Mouse (Mus musculus): Measurements from ENCODE around the gene Sap30. TPM values are rescaled to one million over a fixed set of nuclear protein-coding genes. Genes with fewer than 3 reads are reported as not detected.

The Sap30 gene
- total RNA-seq, 2 experiments from 2014 or later, result 19.7 to 24.9 TPM

DNA sequence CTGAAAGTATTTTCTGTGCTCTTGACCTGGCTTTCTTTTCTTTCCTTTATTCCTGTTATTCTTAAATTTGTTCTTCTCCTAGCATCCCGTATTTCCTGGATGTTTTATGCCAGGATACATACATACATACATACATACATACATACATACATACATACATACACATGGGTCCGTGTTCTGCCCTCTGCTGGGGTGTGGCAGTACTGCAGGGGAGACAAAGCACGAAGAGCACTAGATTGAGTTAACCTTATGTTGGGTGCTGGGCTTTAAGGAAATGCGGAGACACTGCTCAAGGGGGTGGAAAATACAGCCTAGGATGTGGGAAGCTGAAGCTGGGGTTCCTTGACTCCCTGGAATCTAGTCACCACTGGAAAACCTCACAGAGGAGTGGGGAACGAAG lies 16.0 kb upstream of the Sap30 start:
- peak; percentile 80 for ATAC-seq (replicated peaks; ENCODE audit: low FRiP score, poor library complexity, severe bottlenecking)

DNA sequence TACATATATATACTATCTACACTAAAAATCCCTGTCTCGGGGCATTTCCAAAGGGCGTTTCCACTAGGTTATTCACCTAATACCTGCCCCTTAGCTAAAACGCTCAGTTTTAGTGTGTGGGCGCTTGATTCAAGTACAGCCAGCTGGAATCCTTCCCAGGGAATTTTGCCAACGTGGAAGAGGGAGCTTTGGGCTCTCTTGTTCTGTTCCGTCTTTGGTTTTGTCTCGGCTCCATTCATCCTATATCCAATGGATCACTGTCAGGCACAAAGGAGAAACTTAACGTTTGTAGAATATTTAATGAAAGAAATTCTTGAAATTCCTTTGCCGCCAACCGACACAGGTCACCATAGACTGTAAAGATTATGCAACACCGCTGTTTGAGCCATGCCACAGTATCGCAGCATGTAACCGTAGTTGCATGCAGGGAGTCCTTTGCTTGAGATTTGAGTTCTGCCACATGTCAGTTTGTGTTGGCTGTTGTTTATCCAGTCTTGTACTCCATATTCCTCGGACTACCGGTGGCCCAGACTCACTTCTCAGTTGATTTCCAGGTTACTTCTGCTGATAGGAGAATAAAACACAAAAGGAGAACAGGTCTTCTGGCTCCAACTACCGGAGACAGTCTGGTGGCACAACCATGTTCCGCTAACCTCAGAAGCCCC lies 11.3 kb upstream of the Sap30 start:
- no peak for ATAC-seq (replicated peaks; ENCODE audit: low FRiP score, poor library complexity, severe bottlenecking)

DNA sequence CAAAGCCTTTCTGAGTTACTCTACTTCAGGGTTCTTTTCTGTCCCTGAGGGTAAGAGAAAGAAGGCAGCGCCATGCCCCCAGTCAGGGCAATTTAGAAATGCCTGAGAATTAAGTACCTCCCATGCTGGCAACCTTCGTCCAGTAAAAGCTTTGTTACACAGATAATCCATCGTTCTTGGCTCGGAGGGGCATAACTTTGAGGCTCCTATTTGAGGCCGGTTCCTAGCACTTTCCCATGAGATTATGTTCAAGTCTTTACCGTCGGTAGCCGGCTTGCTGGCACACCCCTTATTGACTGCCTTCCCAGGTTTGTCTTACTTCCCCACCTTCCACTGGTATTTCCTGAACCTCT lies 10.8 kb upstream of the Sap30 start:
- no peak for ATAC-seq (replicated peaks; ENCODE audit: low FRiP score, poor library complexity, severe bottlenecking)

DNA sequence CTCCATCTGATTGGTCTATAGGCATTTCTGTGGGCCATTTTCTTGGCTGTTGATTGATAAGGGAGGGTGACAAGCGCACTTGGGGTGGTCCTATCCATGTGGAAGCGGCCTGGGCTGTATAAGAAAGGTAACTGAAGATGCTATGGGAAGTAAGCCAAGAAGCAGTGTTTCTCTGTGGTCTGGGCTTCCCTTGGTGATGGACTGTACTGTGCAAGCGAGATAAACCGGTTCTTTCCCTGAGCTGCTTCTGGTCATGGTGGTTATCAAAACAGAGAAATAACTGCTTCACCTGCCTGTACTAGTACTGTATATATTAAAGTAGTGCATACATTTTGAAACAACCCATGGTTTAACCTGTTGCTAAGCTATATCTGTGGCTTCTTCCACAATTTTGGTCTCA lies 4.2 kb upstream of the Sap30 start:
- ATAC-seq (replicated peaks; ENCODE audit: low FRiP score, poor library complexity, severe bottlenecking), result no peak

DNA sequence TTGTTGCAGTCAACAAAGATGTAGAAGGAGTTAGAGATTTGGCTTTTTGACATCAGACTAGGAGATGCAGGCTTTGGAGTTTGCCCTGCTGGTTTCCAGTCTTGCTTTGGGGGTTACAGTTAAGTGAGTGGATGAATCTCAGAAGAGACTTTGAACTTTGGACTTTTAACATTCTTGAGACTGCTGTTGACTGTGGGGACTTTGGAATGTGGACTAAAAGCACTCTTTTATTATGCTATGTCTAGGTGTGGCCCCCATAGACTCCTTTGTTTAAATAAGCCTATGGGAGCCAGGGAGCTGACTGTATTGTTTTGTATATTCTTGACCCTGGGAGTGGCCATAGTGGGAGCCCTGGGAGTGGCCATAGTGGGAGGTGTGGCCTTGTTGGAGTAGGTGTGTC lies 2.2 kb upstream of the Sap30 start:
- ATAC-seq (replicated peaks; ENCODE audit: low FRiP score, poor library complexity, severe bottlenecking), result no peak

DNA sequence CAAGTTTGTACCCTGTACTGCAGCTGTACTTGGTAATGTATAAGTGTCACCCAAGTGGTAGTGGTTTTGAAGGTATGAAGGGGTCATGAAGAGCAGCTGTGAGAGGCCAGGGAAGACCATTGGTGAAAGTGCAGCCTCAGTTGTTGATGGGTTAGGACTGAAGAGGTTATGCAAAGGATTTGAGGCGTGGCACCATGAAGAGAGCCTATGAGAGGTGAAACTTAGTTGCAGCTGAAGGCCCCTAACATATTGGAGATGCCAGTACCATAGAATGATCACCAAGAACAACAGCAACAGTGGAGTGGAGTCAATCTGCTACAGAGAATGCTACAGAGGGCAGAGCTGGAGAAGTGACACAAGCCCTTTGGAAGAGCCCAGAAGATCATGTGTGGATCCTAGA lies 1.7 kb upstream of the Sap30 start:
- no peak for ATAC-seq (replicated peaks; ENCODE audit: low FRiP score, poor library complexity, severe bottlenecking)

DNA sequence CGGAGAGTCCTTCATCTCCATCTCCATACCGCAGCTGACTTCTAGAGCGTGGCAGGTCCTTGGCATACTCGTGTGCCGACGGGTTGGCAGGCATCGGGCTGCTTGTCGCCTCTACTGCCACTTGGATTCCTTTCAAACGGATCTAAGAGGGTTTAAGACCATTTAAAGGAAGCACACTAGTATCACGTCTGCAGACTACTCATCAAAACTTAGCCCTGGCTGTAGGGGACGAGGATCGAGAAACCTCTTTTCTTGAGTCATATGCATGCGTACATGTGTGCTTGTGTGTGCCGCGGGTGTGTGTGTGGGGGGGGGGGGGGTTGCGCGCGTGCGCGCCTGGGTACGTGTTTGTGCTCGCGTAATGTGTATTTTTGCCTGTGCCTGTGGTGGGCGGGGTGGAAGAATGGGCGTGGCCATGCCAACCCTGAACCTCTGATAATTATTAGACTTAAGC lies 679 bp upstream of the Sap30 start:
- peak; percentile 65 for ATAC-seq (replicated peaks; ENCODE audit: low FRiP score, poor library complexity, severe bottlenecking)

DNA sequence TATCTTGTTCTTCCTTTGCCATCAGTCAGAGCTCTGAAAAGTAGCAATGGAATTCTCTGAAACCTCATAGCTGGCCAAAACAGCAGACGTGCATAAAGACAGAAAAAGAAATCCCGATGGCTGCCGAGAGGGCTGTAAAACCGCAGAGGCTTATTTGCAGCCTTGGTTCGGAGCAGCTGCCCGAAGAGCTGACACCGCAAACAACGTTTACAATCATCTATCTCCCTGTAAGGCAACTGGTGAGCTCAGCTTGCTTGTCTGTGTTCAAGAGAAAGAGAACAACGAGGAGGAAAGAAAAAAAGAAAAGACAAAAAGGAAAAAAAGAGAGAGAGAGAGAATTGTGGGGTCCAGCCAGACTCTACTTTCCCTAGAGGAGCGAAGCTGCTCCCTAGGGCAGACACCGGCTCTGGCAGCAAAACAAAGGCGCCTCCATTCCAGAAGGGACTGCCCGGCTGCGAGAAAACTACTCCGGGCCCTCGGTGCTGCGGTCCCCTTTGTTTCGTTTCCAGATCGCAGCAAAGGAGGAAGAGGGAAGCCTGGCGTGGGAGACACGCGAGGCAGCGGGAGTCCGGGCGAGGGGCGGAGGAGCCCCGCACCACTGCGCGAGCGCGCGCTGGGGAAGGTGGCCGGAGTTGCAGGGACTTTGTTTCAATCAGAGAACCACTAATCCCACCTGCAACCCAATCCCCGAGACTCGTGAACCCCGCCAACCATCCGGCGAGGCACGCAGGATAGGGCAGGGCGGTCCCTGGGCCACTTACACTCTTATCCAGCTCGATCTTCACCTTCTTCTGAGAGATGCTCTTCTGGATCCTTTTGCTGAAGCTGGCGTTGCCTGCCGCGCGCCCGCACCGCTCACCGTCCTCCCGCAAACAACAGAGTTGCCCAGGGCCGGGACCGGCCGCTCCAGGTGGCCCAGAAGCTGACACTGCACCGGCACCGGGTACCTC lies 894 bp downstream of the Sap30 start:
- ATAC-seq (replicated peaks; ENCODE audit: low FRiP score, poor library complexity, severe bottlenecking), result peak; percentile 43

DNA sequence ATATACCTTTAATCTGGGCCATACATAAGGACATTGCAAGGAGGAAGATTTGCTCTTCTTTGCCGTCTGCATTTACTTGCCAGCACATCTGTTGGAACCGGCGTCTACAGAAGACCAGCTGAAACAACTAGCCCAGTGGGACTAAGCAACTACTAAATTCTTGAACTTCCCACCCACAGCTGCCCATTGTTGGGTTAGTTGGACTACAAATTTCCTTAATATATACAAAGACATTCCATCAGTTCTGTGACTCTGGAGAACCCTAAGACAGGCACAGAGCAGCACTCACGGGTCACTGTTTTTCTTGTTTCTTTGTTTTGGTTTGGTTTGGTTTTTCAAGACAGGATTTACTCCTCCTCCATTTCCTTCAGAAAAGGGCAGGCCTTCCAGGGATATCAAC lies 7.1 kb downstream of the Sap30 start:
- ATAC-seq (replicated peaks; ENCODE audit: low FRiP score, poor library complexity, severe bottlenecking), result no peak

DNA sequence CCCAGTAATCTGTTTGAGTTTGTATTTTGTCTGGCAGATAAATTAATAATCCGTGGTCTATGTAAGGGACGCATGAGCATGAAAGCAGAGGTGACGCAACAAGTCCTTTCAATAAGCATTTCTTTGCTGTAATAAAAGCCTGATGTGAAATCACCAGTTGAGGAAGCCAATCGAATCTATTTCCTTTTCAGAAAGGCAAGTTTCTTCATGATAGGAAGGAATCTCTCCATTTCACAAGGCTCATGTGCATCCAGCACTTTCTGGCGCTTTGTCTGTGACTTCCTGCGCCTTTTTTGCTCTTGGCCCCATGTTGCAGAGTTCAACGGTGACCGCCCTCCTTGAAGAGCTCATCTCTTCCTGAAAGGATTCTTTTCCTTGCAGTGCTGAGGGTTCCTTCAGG lies 8.0 kb downstream of the Sap30 start:
- no peak for ATAC-seq (replicated peaks; ENCODE audit: low FRiP score, poor library complexity, severe bottlenecking)

DNA sequence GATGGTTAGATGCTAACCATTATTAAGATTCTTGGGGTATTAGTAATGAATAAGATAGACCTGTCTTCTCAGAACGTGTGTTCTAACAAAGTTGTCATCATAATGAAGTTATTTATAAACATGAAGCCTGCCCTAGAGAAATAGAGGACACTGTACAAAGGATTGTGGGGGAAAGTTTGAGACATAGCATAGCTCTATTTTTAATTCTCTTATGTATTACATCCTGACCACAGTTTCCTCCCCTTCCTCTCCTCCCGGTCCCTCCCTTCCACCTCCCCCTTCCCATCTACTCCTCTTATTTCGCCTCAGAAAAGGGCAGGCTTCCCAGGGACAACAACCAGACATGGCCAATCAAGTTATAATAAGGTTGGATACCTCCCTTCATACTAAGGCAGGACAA lies 9.3 kb downstream of the Sap30 start:
- no peak for ATAC-seq (replicated peaks; ENCODE audit: low FRiP score, poor library complexity, severe bottlenecking)

DNA sequence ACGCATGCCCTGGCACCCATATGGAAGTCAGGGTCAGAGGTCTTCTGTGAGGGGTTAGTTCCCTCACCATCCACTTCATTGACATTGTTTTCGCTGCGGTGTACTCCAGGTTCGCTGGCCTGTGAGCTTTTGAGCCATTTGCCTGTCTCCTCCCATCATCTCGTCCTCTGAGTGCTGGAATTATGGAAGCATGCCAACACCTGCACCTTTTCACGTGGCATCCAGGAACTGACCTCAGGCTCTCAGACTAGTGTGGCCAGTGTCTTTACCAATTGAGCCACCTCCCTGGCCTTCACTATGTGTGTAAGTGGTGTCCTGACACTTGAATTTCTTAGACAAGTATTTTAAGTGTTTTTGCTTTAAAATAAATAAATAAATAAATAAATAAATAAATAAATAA lies 13.9 kb downstream of the Sap30 start:
- no peak for ATAC-seq (replicated peaks; ENCODE audit: low FRiP score, poor library complexity, severe bottlenecking)

DNA sequence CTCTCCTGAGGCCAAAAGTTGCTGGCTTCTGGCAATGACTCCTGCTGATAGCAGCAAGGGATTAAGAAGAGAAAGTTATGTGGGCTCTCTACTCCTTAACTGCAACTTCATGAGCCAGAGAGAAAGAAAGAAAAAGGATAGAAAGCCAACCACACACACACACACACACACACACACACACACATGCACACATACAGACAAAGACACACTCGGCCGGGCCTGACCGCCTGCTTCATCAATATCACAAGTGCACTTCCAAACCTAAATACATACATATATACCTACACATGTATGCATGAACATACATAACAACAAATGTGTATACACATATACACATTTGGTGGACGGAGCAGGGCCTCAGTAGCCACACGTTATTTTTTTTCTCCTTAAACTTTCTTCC lies 16.8 kb downstream of the Sap30 start:
- no peak for ATAC-seq (replicated peaks; ENCODE audit: low FRiP score, poor library complexity, severe bottlenecking)

DNA sequence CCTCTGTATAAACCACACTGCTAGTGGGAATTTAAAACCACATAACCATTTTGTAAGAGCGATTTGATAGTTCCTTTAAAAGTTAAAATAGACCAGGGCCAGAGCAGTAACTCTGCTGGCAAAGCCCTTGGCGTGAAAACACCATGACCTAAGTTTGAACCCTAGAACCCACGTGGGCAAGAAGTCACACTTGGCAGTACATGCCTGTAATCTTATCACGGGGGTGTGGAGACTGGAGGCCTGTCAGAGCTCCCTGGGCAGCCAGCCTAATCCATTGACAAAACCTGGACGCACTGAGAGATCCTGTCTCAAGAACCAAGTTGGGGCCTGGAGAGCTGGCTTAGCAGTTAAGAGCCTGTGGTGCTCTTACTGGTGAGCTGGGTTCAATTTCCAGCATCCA lies 19.0 kb downstream of the Sap30 start:
- ATAC-seq (replicated peaks; ENCODE audit: low FRiP score, poor library complexity, severe bottlenecking), result no peak

DNA sequence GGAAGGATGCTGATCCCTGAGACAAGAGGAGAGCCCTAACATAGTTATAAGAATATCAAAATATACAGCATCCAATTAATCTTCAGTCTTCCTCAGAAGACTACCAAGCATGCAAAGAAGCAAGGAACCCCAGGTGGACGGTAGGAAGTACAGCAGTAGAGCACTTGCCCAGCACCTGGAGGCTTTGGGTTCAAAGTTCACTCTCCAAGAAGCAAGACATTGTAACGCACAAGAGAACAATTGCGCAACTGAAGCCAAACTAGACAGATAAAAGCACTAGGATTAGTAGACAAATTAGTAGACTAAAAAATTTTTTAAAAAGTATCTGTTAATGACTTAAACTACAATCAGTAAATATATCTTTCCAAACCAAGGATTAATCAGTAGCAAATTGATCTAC lies 23.9 kb downstream of the Sap30 start:
- ATAC-seq (replicated peaks; ENCODE audit: low FRiP score, poor library complexity, severe bottlenecking), result no peak

DNA sequence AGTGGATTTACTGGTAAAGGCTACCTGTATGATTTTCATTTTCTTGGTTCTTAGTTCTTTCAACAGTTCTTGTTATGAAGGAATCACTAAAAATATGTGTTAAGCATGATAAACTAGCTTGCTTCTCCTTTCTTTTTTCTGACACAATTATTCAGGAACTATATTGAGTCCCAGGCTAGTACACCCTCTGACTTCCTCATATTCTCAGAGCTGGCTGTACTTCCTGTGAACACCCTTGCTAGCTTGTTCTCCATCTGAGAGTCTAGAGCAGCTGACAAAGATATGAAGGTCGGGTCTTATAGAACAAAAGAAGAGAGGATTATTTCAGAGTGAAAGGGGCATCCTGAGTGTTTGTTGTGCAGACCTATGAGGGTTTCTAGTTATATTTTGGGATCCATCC lies 24.8 kb downstream of the Sap30 start:
- no peak for ATAC-seq (replicated peaks; ENCODE audit: low FRiP score, poor library complexity, severe bottlenecking)

DNA sequence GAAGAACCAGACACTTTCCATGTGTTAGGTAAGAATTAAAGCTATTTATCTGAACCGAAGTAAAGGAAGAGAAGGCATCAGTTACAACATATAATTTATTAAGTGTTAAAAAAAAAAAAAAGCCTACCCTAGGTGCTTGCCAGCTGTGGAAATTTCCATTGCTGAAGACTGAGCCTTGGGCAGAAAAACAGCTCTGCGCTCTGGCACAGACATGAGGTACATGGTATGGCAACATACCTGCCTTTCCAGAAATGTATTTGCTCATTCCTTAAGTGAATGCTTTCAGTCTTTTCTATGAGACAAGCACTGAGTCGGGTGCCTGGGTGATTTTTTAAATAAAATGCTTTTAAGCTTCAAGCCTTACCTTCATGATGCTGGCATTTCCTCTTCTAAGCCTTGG lies 29.7 kb downstream of the Sap30 start:
- ATAC-seq (replicated peaks; ENCODE audit: low FRiP score, poor library complexity, severe bottlenecking), result no peak

DNA sequence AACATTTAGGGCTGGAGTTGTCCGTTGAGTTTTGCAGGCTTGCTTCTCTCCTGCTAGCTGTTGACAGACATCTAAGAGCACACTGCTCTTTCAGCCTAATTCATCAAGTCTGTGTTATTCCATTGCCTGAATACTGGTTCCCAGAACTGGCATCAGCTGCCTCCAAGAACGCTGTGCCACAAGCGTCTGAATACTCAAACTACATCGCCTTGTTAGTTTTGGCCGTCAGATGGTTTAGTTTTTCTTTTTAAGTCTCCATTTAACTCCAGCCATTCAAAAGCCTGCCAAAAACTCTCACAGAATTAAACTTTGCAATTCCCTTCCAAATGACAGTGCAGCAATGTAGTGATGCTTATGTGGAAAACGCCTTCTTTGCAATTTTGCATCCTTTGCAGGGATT lies 30.5 kb downstream of the Sap30 start:
- no peak for ATAC-seq (replicated peaks; ENCODE audit: low FRiP score, poor library complexity, severe bottlenecking)

DNA sequence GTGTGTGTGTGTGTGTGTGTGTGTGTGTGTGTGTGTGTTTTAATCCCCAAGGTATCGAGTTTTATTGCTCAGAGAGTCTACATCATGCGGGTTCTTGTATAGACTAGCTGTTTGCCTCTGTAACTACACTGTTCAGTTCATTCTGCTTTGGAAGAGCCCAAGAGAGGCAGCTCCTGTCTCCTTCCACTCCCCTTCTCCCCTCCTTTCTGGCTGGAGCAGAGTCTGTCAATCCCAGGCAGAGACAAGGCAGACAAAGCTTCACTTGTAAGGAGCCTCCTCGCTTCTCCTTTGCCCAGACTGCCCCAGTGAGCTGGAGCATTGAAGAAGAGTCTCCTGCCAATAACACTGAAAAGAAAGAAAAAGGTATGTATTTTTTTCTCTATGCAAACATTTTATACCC lies 31.9 kb downstream of the Sap30 start, which contains the start of gene Scrg1:
Gene Scrg1, plus strand, starts transcription at position 159 of the 400 bp plus-strand sequence.
- no peak for ATAC-seq (replicated peaks; ENCODE audit: low FRiP score, poor library complexity, severe bottlenecking)

DNA sequence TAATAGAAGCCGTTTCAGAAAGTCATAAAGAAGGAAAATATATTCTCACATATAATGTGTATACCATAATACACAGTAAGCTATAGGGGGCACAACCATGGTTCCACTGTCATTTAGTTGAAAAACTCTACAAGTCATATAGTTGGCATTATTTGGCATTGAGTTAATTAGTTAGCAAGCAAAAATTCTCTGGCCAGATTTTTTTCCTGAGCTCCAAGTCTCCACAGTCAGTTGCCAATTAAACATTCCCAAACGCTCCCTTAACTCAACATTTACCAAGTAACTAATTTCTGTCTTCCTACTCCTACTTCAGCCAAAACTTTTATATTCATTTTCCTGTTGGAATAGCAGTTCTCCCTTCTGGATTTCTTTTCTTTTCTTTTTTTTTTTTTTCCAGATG lies 34.3 kb downstream of the Sap30 start:
- no peak for ATAC-seq (replicated peaks; ENCODE audit: low FRiP score, poor library complexity, severe bottlenecking)

DNA sequence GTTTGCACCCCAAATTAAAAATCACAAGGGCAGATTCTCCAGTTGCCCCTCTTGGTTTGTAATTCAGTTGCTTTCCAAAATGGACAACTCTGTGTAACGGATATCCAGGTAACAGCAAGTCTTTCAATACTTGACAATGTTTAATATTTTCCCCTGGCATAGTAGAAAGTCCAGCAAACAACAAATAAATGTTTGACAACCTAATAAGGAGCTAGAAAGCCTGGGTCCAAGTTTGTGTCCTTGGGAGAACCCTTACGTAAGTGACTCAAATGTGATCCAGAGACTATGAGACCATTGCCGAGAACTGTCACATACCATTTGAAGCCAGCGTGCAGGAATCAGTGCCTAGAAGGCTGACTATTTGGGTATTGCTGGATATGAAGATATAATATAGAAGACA lies 35.8 kb downstream of the Sap30 start:
- no peak for ATAC-seq (replicated peaks; ENCODE audit: low FRiP score, poor library complexity, severe bottlenecking)
